Mouse (Mus musculus) MEL-GATA-1-ER (cell line): ENCODE data around the gene Cryab.

Source experiments
- DNase-seq: peaks from one replicate; pipeline ENCODE4 v3.0.0-alpha.2; 2012; ENCODE audit warnings: low read depth; ENCODE audit errors: extremely low read depth

The Cryab gene

DNA sequence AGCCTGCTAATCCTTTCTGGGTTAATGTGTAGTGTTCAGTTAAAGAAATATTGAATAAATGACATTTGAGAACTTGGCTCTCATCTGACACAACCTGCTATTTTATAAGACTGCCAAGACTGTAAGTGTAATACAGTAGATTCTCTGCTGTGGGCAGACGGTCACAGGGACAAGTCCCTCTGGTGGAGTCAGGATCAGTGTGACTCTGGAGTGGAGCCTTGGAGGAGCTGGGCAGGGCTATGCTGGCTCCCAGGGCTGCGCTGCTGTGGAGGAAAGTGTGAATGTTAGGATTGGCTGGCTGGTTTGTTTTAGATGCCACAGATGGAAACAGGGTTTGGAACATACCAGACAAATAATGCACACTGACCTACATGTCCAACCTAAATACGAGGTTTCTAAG is 44.1 kb downstream of the Cryab start:
- no peak for DNase-seq

- no peak for DNase-seq
These were observed 45.7 kb downstream of the Cryab start for GRCm38 (mm10) chr9:50796776-50797175.

DNA sequence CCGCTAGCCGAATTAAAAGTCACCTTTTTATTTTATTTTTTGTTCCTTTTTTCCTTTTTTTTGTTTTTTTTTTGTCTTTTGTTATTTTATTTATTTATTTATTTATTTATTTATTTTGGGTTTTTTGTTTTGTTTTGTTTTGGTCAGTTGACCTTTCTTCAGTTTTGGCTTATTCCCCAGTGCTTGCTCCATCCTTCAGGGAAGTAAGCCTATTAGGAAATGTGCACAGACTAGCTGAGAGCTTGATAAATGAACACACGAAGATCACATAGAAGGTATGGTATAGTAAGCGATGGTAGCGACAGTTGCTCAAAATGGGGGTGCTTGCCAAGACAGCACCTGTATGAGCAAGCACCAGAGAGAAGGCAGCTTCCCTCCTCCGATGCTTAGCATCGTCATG is 46.5 kb downstream of the Cryab start:
- DNase-seq, result no peak

GRCm38 (mm10) chr9:50798368-50798767 is 47.2 kb downstream of the Cryab start:
- no peak for DNase-seq

- DNase-seq, result peak; percentile 40
These were observed 49.9 kb downstream of the Cryab start for GRCm38 (mm10) chr9:50800985-50801384.

- DNase-seq, result no peak
These were observed 52.0 kb downstream of the Cryab start for GRCm38 (mm10) chr9:50803055-50803671.
